Mouse (Mus musculus): ENCODE measurements at regions not wholly inside any gene's neighbourhood (a gene's known extent, or its start where the extent isn't known, plus 50 kb on each side); places are given as distances from the start of the nearest gene placed in this dataset.

- Histone ChIP-seq H3K9ac (ENCODE audit: low read depth, low read length) (no peak overlapping the region), H3K36me3 (ENCODE audit: control insufficient read depth, insufficient read depth, low read length) (no peaks in the 10 kb centered on the region), H3K4me3 (no peak overlapping the region), H3K79me2 (replicated peaks; ENCODE audit: control insufficient read depth, insufficient read depth, low read length) (no peaks in the 10 kb centered on the region), H3K27ac (no peak overlapping the region; the same call in 1 of the 2 replicates), H3K4me1 (ENCODE audit: control insufficient read depth, insufficient read depth, low read length) (peaks cover 2% of the 10 kb centered on the region), H3K27me3 (ENCODE audit: control insufficient read depth, insufficient read depth, low read length) (no peaks in the 10 kb centered on the region)
- WGBS: 93% methylated on average over 3 of the region's 3 CpGs
- DNase-seq: no peak
- intact Hi-C loops (cut with DNase I): loop anchor here (5.0 kb wide), 1 partner anchor 71 kb away; the partner anchor contains the start of gene Dlg1
- TF ChIP-seq POLR2A (IDR thresholded peaks at IDR 0.05; ENCODE audit: insufficient read depth, low read depth, low read length) (no peak), EP300 (IDR thresholded peaks at IDR 0.05; ENCODE audit: insufficient read depth, low read depth, low read length) (no peak), CTCF (IDR thresholded peaks at IDR 0.05) (no peak)
These were observed 71.7 kb upstream of the Dlg1 start for GRCm38 (mm10) chr16:31591565-31591964.

- Histone ChIP-seq H3K79me2 (replicated peaks; ENCODE audit: control insufficient read depth, insufficient read depth, low read length) (no peaks in the 10 kb centered on the region), H3K4me1 (ENCODE audit: control insufficient read depth, insufficient read depth, low read length) (peaks cover 2% of the 10 kb centered on the region), H3K4me3 (no peak overlapping the region), H3K36me3 (ENCODE audit: control insufficient read depth, insufficient read depth, low read length) (no peaks in the 10 kb centered on the region), H3K27me3 (ENCODE audit: control insufficient read depth, insufficient read depth, low read length) (no peaks in the 10 kb centered on the region), H3K27ac (peak overlapping the region; percentile 57), H3K9ac (ENCODE audit: low read depth, low read length) (no peak overlapping the region)
- DNase-seq: peak; percentile 55 to 67
- TF ChIP-seq CTCF (IDR thresholded peaks at IDR 0.05): no peak
- no peak for TF ChIP-seq POLR2A (IDR thresholded peaks at IDR 0.05; ENCODE audit: insufficient read depth, low read depth, low read length)
- no peak for TF ChIP-seq EP300 (IDR thresholded peaks at IDR 0.05; ENCODE audit: insufficient read depth, low read depth, low read length)
- WGBS: 5% methylated on average over 7 of the region's 7 CpGs
- intact Hi-C loops (cut with DNase I): loop anchor here (5.0 kb wide), 1 partner anchor 70 kb away; the partner anchor contains the start of gene Dlg1
These were observed 71.0 kb upstream of the Dlg1 start for GRCm38 (mm10) chr16:31592014-31592871.

GRCm38 (mm10) chr16:31592973-31593683 is 70.1 kb upstream of the Dlg1 start:
- Histone ChIP-seq H3K36me3 (ENCODE audit: control insufficient read depth, insufficient read depth, low read length) (no peaks in the 10 kb centered on the region), H3K27me3 (ENCODE audit: control insufficient read depth, insufficient read depth, low read length) (no peaks in the 10 kb centered on the region), H3K9ac (ENCODE audit: low read depth, low read length) (no peak overlapping the region), H3K4me3 (no peak overlapping the region), H3K79me2 (replicated peaks; ENCODE audit: control insufficient read depth, insufficient read depth, low read length) (no peaks in the 10 kb centered on the region), H3K27ac (peak overlapping the region; percentile 57), H3K4me1 (ENCODE audit: control insufficient read depth, insufficient read depth, low read length) (peaks cover 2% of the 10 kb centered on the region)
- 44% methylated on average over 9 of the region's 9 CpGs for WGBS
- peak; percentile 44 to 67 for DNase-seq
- TF ChIP-seq POLR2A (IDR thresholded peaks at IDR 0.05; ENCODE audit: insufficient read depth, low read depth, low read length): no peak
- TF ChIP-seq CTCF (IDR thresholded peaks at IDR 0.05): no peak
- no peak for TF ChIP-seq EP300 (IDR thresholded peaks at IDR 0.05; ENCODE audit: insufficient read depth, low read depth, low read length)
- intact Hi-C loops (cut with DNase I): loop anchor here (5.0 kb wide), 1 partner anchor 69 kb away; the partner anchor contains the start of gene Dlg1

GRCm38 (mm10) chr16:31597965-31598364 is 65.3 kb upstream of the Dlg1 start:
- intact Hi-C loops (cut with DNase I): no loop called here

GRCm38 (mm10) chr16:31598409-31598988 is 64.7 kb upstream of the Dlg1 start:
- intact Hi-C loops (cut with DNase I): no loop called here

More at GRCm38 (mm10) chr16:31597965-31598364, 65.3 kb upstream of the Dlg1 start:
- no peak overlapping the region for H3K4me3 ChIP-seq
- peaks cover 2% of the 10 kb centered on the region for H3K4me1 ChIP-seq (ENCODE audit: control insufficient read depth, insufficient read depth, low read length)
- H3K27me3 ChIP-seq (ENCODE audit: control insufficient read depth, insufficient read depth, low read length): no peaks in the 10 kb centered on the region
- no peak overlapping the region for H3K27ac ChIP-seq
- TF ChIP-seq CTCF (IDR thresholded peaks at IDR 0.05) (no peak), POLR2A (IDR thresholded peaks at IDR 0.05; ENCODE audit: insufficient read depth, low read depth, low read length) (no peak), EP300 (IDR thresholded peaks at IDR 0.05; ENCODE audit: insufficient read depth, low read depth, low read length) (no peak)
- H3K79me2 ChIP-seq (replicated peaks; ENCODE audit: control insufficient read depth, insufficient read depth, low read length): no peaks in the 10 kb centered on the region
- no peak overlapping the region for H3K9ac ChIP-seq (ENCODE audit: low read depth, low read length)
- H3K36me3 ChIP-seq (ENCODE audit: control insufficient read depth, insufficient read depth, low read length): no peaks in the 10 kb centered on the region
- WGBS: 84% methylated on average over 5 of the region's 5 CpGs
- DNase-seq: no peak

More at GRCm38 (mm10) chr16:31598409-31598988, 64.7 kb upstream of the Dlg1 start:
- TF ChIP-seq POLR2A (IDR thresholded peaks at IDR 0.05; ENCODE audit: insufficient read depth, low read depth, low read length) (no peak), CTCF (IDR thresholded peaks at IDR 0.05) (no peak), EP300 (IDR thresholded peaks at IDR 0.05; ENCODE audit: insufficient read depth, low read depth, low read length) (no peak)
- Histone ChIP-seq H3K27me3 (ENCODE audit: control insufficient read depth, insufficient read depth, low read length) (no peaks in the 10 kb centered on the region), H3K4me1 (ENCODE audit: control insufficient read depth, insufficient read depth, low read length) (peaks cover 2% of the 10 kb centered on the region), H3K9ac (ENCODE audit: low read depth, low read length) (no peak overlapping the region), H3K27ac (no peak overlapping the region), H3K36me3 (ENCODE audit: control insufficient read depth, insufficient read depth, low read length) (no peaks in the 10 kb centered on the region), H3K4me3 (no peak overlapping the region), H3K79me2 (replicated peaks; ENCODE audit: control insufficient read depth, insufficient read depth, low read length) (no peaks in the 10 kb centered on the region)
- WGBS: 76% methylated on average over 9 of the region's 9 CpGs
- peak; percentile 50 to 57 for DNase-seq

Measured in heart, adult 2 months (tissue).